Mouse (Mus musculus) spleen, adult 2 months (tissue): ENCODE data around the gene Spg20. TPM values are rescaled to one million over a fixed set of nuclear protein-coding genes. Genes with fewer than 3 reads are reported as not detected.

Experiments
- DNase-seq, 2 experiments: peaks; one replicate each; pipeline versions ENCODE4 v3.0.0 to v3.0.0-alpha.2; 2012 to 2021; ENCODE audit warnings: low spot score in 2 of 2, low read depth in 1 of 2
- H3K27ac ChIP-seq: fragments of 200-500 bp; 2 replicates; pipeline ENCODE4 v1.5.1; 2012; ENCODE audit warnings: low read length, inconsistent platforms; ENCODE audit not compliant: insufficient read depth
- H3K27me3 ChIP-seq: fragments of 200-500 bp; 2 replicates; pipeline ENCODE4 v1.6.1; 2012; ENCODE audit warnings: mild to moderate bottlenecking, moderate library complexity, low read length, inconsistent platforms; ENCODE audit not compliant: control insufficient read depth, insufficient read depth
- H3K36me3 ChIP-seq: fragments of 200-500 bp; 2 replicates; pipeline ENCODE4 v1.6.1; 2012; ENCODE audit warnings: mild to moderate bottlenecking, low read length, inconsistent platforms; ENCODE audit not compliant: control insufficient read depth, insufficient read depth
- H3K4me1 ChIP-seq: fragments of 200-500 bp; 2 replicates; pipeline ENCODE4 v1.6.1; 2011; ENCODE audit warnings: inconsistent platforms; ENCODE audit not compliant: control insufficient read depth, insufficient read depth, insufficient read length
- H3K4me3 ChIP-seq: fragments of 200-500 bp; 2 replicates; pipeline ENCODE4 v1.5.1; 2011; ENCODE audit warnings: mild to moderate bottlenecking, inconsistent platforms; ENCODE audit not compliant: insufficient read depth, insufficient read length; ENCODE audit errors: extremely low read depth
- CTCF ChIP-seq: fragments of 200-500 bp; IDR thresholded peaks from 2 replicates; pipeline ENCODE4 v1.5.1; 2011; ENCODE audit warnings: mild to moderate bottlenecking, inconsistent platforms; ENCODE audit not compliant: insufficient read depth, insufficient read length, insufficient replicate concordance; ENCODE audit errors: extremely low read depth
- POLR2A ChIP-seq: fragments of 200-500 bp; IDR thresholded peaks from 2 replicates; pipeline ENCODE4 v1.6.1; 2011; ENCODE audit warnings: low read depth, low read length, inconsistent platforms
- WGBS: fragments of 180-500 bp; shearing (Covaris S2); methylation state at CpG from one replicate; pipeline ENCODE4 v1.1.7; 2018; 5-methylcytosine and 5-hydroxymethylcytosine counted together
- polyA plus RNA-seq: library from polyadenylated mRNA; depleted of rRNA; stranded (reverse); fragments of >200 nt; gene quantifications from 2 replicates; pipeline ENCODE4 v1.2.3, GENCODE M21; 2012

The Spg20 gene
- polyA plus RNA-seq, 1 experiment: 4.3 TPM

DNA sequence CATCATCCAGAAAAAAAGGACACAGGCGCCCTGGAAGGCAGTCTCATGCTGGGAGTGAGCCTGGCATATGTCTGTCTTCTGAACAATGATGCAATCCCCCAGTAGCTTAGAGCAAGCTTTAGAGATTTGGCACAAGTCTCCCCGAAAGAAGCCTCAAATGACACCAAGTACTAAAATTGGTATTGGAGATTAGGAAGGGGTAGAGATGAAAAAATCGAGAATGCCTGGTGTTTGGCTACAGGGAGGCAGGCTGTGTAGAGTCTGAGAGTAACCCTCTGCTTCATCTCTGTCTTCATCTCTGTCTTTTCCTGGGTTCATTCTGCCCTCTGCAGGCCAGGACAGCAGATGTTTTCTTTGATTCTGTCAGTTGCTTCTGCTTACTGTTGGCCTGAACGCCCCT is 24.5 kb upstream of the Spg20 start:
- 70% methylated on average over 4 of the region's 4 CpGs for WGBS
- Histone ChIP-seq H3K4me3 (no peak overlapping the region), H3K4me1 (no peaks in the 10 kb centered on the region), H3K36me3 (no peaks in the 10 kb centered on the region), H3K27ac (no peak overlapping the region), H3K27me3 (no peaks in the 10 kb centered on the region)
- no peak for TF ChIP-seq CTCF
- TF ChIP-seq POLR2A: no peak
- DNase-seq: no peak

DNA sequence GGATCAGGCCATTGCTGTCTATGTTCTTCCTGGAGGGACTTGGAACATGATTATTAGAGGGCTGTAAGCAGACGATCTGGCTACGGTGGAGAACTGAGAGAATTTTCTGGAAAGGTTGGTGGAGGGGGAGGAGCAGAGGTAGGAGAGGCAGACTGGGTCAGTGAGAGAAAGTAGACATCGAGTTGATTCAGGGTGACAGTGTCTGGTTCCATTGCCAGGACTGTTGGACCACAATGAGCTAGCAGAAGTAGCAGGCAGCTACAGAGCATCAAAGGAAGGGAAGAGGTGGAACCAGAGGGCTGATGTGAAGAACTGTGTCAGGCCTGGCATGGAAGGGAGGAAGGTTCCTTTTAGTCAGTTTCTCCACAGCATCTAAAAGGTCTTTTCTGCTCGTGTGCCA is 23.5 kb upstream of the Spg20 start:
- Histone ChIP-seq H3K27me3 (no peaks in the 10 kb centered on the region), H3K27ac (no peak overlapping the region), H3K36me3 (no peaks in the 10 kb centered on the region), H3K4me3 (no peak overlapping the region), H3K4me1 (no peaks in the 10 kb centered on the region)
- TF ChIP-seq POLR2A: no peak
- TF ChIP-seq CTCF: no peak
- DNase-seq: no peak
- 52% methylated on average over 4 of the region's 4 CpGs for WGBS

DNA sequence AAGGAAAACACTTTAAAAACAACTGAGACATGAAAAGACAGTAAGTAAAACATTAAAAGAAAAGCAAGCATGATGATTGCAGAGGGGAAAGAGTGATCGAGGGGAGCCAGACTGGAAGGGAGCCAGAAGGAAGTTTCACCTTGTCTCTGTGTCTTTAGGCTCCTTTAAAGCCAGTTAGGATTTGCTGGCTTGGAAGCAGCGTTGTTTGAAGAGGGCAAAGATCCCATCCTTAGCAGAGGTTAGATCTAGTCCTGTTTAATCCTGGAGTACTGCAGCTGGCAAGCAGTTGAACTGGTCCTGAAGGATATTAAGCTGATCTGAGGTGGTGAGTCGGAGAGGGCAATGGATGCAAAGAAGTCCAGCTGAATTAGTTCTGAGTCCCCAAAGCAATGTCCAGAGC is 23.1 kb upstream of the Spg20 start:
- 76% methylated on average over 3 of the region's 3 CpGs for WGBS
- DNase-seq: no peak
- Histone ChIP-seq H3K4me1 (no peaks in the 10 kb centered on the region), H3K27ac (no peak overlapping the region), H3K36me3 (no peaks in the 10 kb centered on the region), H3K4me3 (no peak overlapping the region), H3K27me3 (no peaks in the 10 kb centered on the region)
- TF ChIP-seq POLR2A: no peak
- no peak for TF ChIP-seq CTCF

GRCm38 (mm10) chr3:55089291-55089690 is 22.6 kb upstream of the Spg20 start:
- no peak overlapping the region for H3K4me3 ChIP-seq
- H3K4me1 ChIP-seq: no peaks in the 10 kb centered on the region
- DNase-seq: no peak
- no peaks in the 10 kb centered on the region for H3K27me3 ChIP-seq
- no peak for TF ChIP-seq CTCF
- H3K27ac ChIP-seq: no peak overlapping the region
- 85% methylated on average over 4 of the region's 4 CpGs for whole genome bisulfite sequencing
- no peaks in the 10 kb centered on the region for H3K36me3 ChIP-seq

DNA sequence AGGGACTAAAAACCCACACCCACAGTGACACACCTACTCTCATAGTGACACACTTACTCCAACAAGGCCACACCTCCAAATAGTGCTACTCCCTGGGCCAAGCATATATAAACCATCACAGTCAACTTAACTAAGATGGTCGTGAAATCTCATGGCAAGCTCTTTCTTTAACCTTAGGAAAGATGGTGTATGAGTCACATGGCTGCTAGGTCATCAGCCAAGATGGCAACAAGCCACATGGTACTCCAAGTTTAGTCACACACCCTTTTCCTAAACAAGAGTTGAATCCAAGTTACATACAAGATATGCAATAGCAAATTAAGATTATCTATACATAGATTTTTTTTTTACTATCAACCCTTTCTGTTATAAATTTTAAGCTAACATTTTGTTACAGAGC is 18.7 kb upstream of the Spg20 start:
- WGBS: 76% methylated on average over 1 of the region's 1 CpGs
- DNase-seq: no peak
- Histone ChIP-seq H3K27ac (no peak overlapping the region), H3K36me3 (no peaks in the 10 kb centered on the region), H3K4me1 (no peaks in the 10 kb centered on the region), H3K4me3 (no peak overlapping the region), H3K27me3 (no peaks in the 10 kb centered on the region)
- TF ChIP-seq CTCF: no peak
- TF ChIP-seq POLR2A: no peak

DNA sequence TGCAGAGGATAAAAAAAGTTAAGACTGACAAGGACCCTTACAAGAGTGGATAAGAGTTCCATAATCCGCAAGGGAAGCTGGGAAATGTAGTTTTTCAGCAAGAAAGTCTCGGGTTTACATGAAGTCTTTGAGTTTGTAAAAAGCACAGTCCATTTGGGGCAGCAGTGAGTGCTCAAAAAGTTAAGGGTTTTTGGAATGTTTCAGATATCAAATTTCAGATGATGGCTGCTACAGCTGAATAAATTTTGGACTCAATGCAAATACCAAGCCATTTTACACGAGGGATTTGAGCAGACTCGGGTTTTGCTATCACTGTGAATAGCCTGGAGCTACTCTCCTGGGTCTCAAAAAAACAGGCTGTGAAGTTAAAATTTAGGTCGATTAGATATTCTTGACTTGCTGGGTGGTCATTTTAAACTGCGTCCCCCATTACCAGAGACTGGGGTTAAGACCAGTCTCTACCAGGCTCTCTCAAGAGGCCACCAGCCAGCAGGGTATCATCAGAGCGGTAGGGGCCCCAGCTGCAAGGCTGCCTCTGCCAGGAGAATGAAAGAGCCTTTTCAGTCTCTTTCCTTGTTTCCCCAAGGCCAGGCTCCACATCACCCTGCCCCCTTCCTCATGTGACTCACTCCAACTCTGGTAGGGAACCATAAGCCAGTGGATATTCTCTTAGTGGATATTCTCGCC is 15.8 kb upstream of the Spg20 start:
- no peaks in the 10 kb centered on the region for H3K36me3 ChIP-seq
- TF ChIP-seq POLR2A (no peak), CTCF (no peak)
- 68% methylated on average over 8 of the region's 8 CpGs for WGBS

DNA sequence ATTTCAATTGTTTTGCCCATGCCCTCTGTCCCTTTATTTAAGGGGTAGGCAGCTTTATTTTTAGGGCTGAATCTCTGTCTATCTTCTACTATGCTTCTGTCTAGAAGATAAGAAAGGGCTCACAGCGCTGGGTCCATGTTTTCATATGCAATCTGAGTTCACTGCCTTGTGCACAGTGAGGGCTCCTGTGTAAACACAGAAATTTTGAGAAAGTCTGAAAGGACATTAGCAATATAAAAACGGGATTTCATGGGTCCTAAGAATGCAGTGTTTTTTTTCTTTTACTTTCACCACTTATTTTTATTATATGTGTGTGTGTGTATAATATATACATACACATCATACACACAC is 15.3 kb upstream of the Spg20 start:
- no peak for TF ChIP-seq POLR2A
- no peak for TF ChIP-seq CTCF
- Histone ChIP-seq H3K4me3 (no peak overlapping the region), H3K27ac (no peak overlapping the region), H3K27me3 (no peaks in the 10 kb centered on the region), H3K4me1 (no peaks in the 10 kb centered on the region), H3K36me3 (no peaks in the 10 kb centered on the region)
- no peak for DNase-seq
- WGBS: 74% methylated on average over 2 of the region's 2 CpGs

More for the DNA sequence above, 15.8 kb upstream of the Spg20 start:
- Histone ChIP-seq H3K27ac (no peak overlapping the region), H3K27me3 (no peaks in the 10 kb centered on the region), H3K4me1 (no peaks in the 10 kb centered on the region), H3K4me3 (no peak overlapping the region)
- no peak for DNase-seq
